Mouse (Mus musculus): ENCODE measurements around the gene Ucma. TPM values are rescaled to one million over a fixed set of nuclear protein-coding genes. Genes with fewer than 3 reads are reported as not detected.
"Not testable (repeated sequence)": the region's sequence is repeated elsewhere in the genome, so short reads cannot be mapped to it uniquely, and the experiment has no call there.

Gene Ucma
- total RNA-seq (2021), result not detected

DNA sequence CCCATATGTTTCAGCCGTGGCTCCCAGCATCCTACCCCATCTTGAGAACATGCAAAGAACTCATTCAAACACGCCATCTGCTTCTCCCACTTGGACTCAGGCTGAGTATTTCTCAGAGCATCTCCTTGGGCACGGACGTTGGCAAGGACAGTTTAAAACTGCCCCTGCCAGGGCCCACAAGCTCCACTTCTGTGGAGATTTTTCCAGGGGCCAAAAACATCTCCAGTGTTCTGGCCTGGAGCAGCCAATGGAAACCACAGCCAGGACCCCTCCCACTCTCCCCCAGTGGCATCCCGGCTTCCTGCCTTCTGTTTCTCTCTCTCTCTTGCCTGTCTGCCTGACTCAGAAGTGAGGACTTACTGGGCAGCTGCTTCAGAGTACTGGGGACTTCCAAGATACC, at the start of gene Ucma:
Gene Ucma, plus strand, starts transcription at position 316 of the 400 bp plus-strand sequence.
- intact Hi-C loops (cut with DNase I), result no loop called here
- DNase-seq, result no peak

- intact Hi-C loops (cut with DNase I), result no loop called here
- no peak for DNase-seq
Observed at GRCm38 (mm10) chr2:4927391-4927790, 48.5 kb upstream of the Ucma start.

DNA sequence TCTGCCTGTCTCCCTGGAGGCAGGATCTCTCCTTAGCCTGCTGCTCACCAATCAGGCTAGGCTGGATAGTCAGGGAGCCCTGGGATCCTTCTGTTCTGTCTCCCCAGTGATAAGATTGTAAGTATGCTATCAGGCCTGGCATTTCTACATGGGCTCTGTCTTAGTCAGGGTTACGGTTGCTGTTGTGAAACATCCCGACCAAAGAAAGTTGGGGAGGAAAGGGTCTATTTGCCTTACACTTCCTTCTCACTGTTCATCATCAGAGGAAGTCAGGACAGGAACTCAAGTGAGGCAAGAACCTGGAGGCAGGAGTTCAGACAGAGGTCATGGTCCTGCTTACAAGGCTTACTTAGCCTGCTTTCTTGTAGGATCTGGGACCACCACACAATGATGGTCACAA, 46.7 kb upstream of the Ucma start:
- DNase-seq, result no peak
- intact Hi-C loops (cut with DNase I), result no loop called here

GRCm38 (mm10) chr2:4934516-4934915, 41.4 kb upstream of the Ucma start:
- no peak for DNase-seq
- intact Hi-C loops (cut with DNase I), result no loop called here

- intact Hi-C loops (cut with DNase I), result no loop called here
- DNase-seq, result no peak
Observed at GRCm38 (mm10) chr2:4937931-4938330, 38.0 kb upstream of the Ucma start.

DNA sequence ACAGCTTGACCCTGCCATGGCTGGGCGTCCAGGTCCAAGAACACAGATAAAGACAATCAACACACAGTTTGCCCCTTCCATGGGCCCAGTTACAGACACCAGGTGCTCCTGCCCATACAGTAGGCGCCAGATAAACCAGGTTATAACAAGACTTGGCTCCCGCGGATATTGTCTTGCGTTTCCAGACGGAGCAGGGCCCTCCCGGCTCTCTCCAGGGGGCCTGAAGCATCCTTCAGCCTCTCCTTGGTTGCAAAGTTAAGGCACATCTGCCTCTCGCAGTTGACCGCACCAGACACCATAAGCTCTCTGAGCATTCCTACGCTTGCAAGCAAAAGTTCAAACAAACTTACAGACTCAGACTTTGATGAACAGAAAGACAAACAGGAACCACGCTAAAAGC, 35.1 kb upstream of the Ucma start:
- intact Hi-C loops (cut with DNase I), result no loop called here

DNA sequence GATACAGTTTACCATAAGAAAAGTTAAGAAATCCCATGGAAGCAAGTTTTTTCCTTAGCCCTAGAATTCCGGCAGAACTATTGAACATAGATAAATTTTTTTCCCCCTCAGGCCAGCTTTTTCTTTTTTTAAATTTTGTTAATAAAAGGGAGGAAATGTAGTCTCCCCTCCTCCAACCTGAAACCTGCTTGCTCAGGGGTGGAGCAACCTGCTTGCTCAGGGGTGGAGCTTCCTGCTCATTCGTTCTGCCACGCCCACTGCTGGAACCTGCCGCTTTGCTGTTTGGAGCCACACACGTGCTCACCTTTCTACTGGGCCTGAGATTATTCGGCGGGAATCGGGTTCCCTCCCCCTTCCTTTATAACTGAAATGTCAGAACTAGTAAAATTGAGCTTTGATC, 26.2 kb upstream of the Ucma start:
- intact Hi-C loops (cut with DNase I); DNase-seq: not testable (repeated sequence)

More for the DNA sequence above, 35.1 kb upstream of the Ucma start:
- no peak for DNase-seq

GRCm38 (mm10) chr2:4950986-4951385, 24.9 kb upstream of the Ucma start:
- DNase-seq, result no peak
- intact Hi-C loops (cut with DNase I), result no loop called here

DNA sequence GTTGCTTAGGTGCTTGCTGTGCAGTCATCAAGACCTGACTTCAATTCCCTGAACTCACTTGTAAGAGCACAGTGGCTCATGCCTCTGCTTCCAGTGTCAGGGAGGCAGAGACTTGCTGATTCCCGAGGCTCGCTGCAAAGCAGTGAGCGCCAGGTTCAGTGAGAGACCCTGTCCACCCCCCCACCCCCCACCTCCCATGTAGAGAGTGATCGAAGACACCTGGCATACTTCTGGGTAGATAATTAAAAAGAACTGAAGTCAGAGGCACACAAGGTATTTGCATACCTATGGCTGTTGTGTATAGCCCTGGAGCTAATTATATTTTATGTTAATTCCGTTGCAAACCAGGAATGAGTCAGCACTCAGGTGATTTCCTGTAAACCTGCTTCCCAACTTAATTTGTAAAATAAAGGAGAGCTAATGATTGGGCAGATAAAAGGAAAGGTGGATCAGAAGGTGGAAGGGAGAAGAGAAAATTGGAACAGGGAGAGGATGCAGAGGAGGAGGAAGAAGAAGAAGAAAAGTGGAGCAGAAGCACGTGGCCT, 21.6 kb upstream of the Ucma start:
- no peak for DNase-seq
- intact Hi-C loops (cut with DNase I), result no loop called here

GRCm38 (mm10) chr2:4958039-4958438, 17.9 kb upstream of the Ucma start:
- intact Hi-C loops (cut with DNase I), result no loop called here
- DNase-seq, result no peak

- no peak for DNase-seq
- intact Hi-C loops (cut with DNase I), result no loop called here
Observed at GRCm38 (mm10) chr2:4967806-4968205, 8.1 kb upstream of the Ucma start.

GRCm38 (mm10) chr2:4969083-4969482, 6.8 kb upstream of the Ucma start:
- intact Hi-C loops (cut with DNase I), result no loop called here
- no peak for DNase-seq

DNA sequence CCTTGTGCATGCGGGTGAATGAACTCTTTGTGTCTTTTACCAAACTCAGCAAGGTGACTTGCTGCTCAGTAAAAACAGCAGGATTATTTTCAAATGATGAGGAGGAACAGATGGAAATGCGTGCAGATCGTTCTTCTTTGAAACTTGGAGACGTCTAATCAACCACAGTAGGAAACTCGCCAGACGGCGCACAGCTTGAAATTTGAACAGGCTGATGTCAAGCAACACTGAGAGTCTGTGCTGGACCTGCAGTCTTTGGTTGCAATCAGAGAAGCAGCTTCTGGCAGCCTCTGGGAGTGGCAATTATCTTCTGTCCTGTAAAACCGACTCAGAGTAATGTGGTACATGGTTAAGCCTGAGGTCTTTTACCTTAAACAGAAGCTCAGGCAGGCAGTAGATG, 2.2 kb downstream of the Ucma start:
- intact Hi-C loops (cut with DNase I), result no loop called here

DNA sequence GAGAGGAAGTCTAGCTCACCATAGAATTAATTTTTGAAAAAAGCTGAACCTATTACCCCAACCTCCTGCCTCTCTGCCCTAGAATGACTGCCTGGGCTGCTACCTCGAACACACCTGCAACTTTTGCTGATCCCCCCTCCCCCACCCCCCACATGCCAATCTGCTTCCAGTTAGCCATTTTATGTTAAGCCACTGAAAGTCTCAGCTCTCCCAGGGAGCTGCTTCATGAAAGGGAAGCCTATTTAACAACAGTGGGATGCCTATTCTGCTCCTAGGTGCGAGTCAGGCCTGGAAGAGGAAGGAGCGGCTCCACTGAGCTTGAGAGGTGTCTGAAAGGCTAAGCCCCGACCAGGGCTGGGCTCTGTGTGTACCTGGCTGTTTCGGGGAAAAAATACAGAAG, 8.1 kb downstream of the Ucma start:
- no peak for DNase-seq
- intact Hi-C loops (cut with DNase I), result no loop called here

More for the DNA sequence above, 2.2 kb downstream of the Ucma start:
- DNase-seq, result no peak

DNA sequence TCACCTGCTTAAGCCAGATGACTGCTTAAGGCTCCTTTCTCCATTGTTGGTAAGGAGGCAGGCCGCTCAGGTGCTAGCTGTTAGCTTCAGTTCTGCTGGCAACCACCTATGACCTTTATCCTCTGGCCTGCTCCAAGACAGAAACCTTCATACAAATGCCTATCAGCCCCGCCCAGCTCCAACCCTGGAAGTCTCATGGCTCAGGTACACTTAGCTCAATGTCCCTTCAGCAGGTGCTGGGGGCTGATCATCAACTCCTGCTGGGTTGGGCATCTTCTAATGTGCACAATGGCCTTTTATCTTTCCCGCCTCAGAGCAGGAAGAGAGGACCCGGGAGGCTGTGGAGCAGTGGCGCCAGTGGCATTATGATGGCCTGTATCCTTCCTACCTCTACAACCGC, 9.1 kb downstream of the Ucma start:
- intact Hi-C loops (cut with DNase I), result no loop called here
- no peak for DNase-seq

DNA sequence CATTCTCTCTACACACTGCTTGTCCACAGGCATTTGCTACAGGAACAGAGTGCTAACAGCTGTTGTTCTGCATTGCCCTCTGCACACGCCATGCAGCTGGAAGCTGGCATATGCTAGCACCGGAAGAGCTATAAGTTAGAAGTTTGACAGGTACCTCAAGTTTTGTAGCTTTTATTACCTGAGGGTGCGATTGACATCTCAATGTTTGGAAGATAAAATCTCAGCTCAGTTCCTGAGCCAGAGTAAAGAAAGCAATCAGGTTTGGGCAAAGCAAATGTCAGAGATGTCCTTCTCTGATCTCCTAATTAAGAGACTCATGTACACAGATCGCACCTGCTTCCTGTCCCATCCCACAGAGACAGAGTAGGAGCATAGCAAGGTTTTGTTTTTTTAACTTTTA, 10.9 kb downstream of the Ucma start:
- intact Hi-C loops (cut with DNase I), result no loop called here
- no peak for DNase-seq

DNA sequence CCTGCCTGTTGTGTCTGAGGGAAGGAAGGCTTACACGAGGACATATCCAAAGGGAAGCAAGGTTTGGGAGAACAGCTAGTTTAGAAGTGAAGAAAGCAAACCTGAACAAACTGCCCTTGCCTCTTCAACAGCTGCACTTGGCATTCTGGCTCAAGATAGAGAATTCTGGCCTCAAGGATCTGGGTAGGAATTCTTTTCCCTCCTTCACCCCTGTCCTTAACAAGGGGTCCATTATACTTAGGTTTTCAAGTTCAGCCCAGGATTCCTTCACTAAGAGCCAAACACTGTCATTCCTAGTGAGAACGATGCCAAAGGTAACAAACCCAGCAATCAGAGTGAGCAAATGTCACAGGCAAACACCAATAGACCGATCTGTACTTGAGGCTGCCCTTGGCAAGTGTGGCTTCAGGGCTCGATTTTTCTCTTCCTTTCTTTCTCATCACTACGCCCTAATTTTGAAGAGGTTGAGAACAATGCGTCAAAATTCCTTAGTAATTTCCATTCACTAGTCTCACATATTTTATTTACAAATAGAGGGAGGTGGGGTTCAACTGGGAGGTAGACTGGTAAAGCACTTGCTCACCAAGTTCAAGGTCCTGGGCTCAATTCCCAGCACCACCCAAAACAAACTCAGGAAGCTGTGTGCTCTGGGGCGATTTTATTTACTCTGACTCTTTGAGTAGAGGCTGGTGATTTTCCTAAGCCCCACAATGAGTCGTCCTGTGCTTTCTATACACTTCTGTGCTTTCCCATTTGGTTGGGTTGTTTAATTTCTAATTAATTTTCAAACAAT, 11.7 kb downstream of the Ucma start:
- no peak for DNase-seq
- intact Hi-C loops (cut with DNase I), result no loop called here

DNA sequence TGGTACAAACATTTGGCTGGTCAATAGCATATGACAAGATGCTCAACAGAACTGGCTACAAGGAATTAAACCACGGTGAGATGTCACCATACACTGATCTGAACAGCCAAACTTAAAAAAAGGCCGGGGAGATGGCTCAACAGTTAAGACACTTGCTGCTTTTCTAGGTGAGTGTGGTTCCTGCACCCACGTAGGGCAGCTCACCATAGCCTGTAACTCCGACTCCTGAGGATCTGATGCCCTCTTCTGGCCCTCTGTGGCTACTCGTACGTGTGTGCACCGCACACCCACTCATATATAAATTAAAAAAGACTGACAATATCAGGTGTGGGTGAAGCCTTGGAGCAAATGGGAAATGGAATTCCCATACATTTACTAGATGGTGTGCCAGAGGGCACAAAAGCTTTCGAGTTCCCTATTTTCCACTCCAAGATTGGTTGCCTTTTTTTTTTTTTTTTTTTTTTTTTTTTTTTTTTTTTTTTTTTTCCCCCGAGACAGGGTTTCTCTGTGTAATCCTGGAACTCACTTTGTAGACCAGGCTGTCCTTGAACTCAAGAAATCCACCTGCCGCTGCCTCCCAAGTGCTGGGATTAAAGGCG, 13.0 kb downstream of the Ucma start:
- intact Hi-C loops (cut with DNase I), result no loop called here
- no peak for DNase-seq

- intact Hi-C loops (cut with DNase I), result no loop called here
- no peak for DNase-seq
Observed at GRCm38 (mm10) chr2:4993584-4993983, 17.7 kb downstream of the Ucma start.

DNA sequence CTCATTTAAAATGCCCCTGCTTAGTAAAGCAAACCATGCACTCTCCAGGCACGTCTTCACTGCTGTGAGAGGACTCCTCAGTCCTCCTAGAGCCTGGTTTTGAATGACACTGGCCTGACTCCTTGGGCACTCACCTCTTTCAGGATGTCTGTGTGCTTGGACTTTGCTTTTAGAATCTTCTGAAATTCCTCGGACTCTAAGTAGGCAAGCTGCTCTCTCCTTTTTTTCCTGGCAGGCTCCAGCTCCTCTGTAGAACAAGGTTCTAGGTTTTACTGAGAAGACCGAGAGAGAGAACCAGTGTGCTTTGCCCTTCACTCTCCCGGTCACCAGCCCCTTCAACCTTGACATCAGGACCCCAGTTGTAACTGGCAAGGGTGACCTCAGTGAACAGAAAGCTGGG, 18.5 kb downstream of the Ucma start:
- intact Hi-C loops (cut with DNase I), result no loop called here
- no peak for DNase-seq

GRCm38 (mm10) chr2:4995646-4996045, 19.7 kb downstream of the Ucma start:
- intact Hi-C loops (cut with DNase I), result no loop called here
- no peak for DNase-seq

DNA sequence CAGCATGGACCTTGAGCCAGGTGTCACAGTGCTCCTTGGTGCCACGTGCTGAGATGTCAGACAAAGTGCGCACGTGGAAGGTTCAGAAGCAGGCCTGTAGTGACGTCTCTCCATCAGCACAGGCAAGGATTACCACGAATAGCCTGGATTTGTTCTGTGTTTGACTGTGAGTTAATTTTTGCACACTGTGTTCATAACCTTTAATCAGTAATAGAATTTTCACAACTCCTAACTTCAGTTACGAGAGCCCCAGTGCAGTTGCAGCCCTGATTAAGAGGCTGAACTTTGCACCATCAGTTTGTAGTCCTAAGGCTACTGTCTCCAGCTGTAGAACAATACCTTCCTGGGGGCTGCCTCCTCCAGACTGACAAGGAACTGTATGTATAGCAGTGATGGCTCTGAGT, 20.5 kb downstream of the Ucma start:
- intact Hi-C loops (cut with DNase I), result no loop called here
- DNase-seq, result no peak

Measured in heart, postnatal 36 days (tissue).